Mouse (Mus musculus): Measurements from ENCODE around the gene Grid1.

Gene Grid1

DNA sequence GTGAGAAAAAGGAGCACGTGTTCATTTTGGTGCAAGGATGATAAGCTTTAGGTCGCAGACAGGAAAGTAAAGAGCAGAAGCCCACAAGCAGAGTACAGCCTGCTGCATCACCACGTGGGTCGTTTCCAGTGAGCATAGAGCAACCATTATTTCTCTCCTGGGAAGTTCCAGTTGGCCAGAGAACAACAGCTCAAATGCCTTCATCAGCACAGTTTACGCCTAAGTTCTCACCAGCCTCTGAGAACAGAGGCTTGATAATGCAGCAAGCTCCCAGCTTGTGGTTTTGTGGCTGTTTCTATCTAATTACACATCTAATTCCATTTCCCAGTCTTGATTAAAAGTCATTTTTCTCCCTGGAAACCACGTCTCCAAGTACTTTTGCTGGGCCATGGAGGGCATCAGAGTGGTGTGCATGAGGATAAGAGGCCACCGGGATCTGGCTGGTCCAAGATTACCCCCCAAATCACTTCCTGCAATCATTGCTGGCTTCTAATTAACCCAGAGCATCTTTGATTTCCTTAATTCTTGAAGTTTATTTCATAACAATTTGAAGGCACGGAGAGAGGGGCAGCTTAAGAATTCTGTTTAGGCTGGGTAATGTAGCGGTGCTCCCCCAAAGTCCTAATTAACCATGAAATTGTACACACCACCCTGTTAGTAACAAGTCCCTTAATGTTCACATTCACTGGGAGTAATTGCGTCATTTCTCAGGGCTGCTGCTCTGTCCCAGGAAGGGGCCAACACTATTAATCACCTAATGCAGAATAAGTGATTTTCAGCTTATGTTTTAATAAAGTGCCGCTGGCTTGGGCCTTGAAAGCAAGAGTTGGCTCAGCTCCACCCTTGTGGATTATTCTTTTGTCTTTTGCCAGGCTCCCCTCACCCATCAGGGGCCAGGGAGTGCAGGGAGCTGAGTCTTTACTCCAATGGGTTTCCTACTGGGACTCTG lies 292.7 kb downstream of the Grid1 start:
- in situ Hi-C loops (cut with MseI, MboI): no loop called here

DNA sequence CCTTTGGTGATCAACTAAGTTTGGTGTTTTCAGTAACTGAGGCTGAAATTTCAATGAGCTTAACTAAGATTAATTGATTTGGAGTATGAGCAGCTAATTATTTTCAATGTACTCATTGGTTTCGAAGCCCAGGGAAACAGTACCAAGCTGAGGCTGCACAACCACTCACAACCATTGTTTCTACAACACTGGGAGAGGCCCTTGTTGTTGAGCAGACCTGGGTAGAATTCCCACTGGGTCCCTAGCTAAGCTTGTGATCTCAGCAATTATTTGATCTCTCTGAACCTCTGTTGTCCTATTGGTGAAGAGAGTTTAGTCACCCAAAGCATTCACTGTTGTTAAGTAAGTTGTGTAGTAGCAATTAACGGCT lies 293.4 kb downstream of the Grid1 start:
- in situ Hi-C loops (cut with MseI, MboI): no loop called here

DNA sequence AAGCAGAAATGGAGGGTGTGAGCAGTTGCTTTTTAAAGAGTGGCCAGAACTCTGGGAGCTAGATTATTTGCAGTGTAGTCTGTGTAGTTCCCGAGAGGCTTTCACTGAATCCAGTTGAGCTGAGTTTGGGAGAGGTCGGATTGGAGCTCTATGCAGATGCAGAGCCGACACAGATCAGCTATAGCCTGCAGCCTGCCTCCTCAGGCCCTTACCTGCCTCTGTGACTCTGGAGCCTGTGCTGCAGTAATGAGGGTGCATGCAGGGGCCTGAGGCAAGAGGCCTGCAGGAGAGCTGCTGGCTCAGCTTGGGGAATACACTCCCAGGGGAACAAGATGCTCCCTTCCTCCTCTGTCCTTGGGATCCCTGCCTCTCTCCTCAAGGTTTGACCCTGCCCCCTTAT lies 296.0 kb downstream of the Grid1 start:
- in situ Hi-C loops (cut with MseI, MboI): no loop called here

DNA sequence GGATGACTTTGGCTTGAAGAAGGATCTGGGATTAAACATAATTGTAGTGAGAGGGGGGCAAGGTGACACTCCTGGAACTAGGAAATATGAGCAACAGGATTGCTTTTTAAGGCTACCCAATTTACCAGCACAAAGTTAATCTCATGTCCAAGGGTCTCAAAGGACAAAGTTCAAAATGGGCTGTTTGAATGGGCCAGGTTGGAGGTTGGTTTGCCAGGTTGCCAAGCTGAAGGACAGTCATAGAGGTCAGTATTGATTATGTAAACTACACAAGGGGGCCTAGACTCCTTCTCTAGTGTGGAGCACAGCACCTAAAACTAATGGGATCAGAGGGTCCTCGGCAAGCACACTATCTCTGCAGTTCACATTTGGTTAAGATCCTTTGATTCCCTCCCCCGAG lies 300.2 kb downstream of the Grid1 start:
- in situ Hi-C loops (cut with MseI, MboI): no loop called here

DNA sequence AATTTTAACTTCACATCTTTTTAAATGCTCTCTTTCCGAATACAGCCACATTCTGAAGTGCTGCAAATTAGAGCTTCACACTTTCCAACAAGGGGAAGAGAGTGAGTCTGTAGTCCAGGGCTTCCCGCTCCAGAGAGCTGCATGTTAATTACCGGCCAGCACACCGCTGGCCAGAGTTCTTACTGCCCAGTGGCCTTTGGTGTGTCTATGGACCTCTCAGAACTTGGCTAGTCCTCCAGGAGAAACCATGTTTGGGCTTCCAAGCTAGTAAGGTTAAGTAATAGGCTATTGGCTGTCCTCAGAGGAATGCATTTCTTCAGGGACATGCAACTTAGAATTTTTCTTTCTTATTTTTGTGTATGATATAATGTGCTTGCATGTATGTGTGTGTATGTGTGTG lies 301.0 kb downstream of the Grid1 start:
- in situ Hi-C loops (cut with MseI, MboI): no loop called here

DNA sequence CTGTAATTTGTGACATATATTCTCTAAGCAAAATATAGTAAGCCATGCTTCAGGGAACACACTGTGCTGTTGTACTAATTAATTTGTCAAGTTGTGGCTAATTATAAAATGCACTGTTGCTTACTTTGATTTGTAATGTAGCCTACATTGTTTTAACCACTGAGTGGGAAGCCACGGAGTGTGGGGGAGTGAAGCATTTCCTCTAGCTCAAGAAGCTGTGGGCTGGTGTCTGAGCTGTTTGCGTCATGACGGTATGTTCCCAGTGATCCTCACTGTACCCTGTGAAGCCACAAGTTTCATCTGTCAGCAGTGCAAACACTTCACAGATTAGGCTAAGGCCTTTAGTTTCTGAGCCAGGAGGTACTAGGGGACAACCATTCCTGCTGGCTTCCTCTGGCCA lies 302.2 kb downstream of the Grid1 start:
- in situ Hi-C loops (cut with MseI, MboI): no loop called here

DNA sequence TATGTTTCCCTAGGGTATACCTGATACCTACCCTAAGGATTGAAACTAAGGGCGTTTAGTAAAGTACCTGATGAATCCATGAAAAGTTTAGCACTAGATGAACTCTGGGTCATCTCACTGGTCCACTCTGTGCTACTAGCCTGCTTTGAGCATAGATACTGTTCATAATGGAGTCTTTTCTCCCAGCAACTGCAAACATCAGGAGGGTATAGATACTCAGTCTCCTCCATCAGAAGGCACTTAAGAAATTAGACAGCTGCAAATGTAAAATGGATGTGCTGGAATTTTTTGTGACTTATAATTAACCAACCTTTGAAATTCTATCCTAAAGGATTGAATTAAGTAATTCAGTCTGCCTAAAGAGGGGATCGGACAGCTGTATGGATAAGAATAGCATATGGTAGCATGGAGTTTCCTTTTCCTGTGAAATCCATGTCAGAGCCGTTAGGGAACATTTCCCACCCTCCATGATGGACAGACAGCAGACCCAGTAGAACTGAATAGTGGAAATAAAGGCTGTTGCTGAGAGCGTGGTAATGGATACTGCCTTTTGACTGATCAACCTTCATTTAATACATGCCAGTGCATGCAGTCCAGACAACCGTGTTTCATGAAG lies 303.5 kb downstream of the Grid1 start:
- in situ Hi-C loops (cut with MseI, MboI): no loop called here

DNA sequence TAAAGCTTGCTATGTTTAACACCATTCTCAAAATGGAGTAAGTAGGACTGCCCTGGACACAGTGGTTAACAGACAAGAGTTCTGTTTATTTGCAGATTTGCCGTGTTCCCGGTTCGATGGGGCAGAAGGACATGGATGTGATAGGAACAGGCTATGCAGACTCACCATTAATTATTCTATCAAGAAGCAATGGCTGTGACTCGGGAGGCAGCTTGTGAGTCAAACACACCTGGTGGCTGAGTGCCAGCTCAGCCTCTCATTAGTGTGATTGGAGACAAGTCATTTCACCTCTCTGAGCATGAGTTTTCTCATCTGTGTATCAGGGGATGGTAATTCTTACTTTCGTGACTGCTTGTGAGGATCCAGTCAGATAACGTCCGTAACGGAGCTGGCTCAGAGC lies 307.7 kb downstream of the Grid1 start:
- in situ Hi-C loops (cut with MseI, MboI): no loop called here

DNA sequence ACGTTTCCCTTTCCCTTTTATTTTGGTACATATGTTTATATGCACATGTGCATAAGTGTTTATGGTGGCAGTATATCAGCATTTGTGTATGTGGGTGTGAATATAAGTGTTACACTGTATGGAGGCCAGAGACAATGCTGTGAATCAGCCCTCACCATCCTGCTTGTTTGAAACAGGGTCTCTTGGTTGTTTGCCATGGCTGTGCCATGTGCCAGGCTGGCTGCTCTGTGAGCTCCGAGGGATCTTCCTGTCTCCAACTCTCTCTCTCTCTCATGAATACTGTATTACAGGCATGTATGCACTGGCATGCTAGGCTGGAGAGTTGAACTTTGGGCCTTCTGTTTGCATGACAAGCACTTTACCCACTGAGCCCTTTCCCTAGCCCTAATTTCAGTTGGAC lies 315.1 kb downstream of the Grid1 start:
- in situ Hi-C loops (cut with MseI, MboI): no loop called here

DNA sequence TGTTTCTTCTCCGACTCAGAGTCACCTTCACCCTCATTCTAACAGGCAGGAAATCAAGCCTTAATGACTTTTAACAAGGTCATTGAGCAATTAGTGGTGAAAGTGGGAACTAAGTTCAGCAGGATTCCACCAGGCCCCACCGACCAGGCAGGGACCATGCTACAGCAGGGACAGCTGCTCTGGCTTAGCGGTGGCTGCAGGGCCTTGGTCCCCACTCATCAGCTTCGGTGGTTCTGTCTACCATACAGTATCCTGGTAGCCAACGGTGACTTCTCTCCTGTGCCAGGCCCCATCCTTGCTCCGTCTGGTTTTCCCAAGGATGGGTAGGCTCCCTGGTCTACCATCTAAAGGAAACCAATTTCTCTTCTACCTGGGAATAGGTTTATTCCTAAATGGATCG lies 318.2 kb downstream of the Grid1 start:
- in situ Hi-C loops (cut with MseI, MboI): no loop called here

DNA sequence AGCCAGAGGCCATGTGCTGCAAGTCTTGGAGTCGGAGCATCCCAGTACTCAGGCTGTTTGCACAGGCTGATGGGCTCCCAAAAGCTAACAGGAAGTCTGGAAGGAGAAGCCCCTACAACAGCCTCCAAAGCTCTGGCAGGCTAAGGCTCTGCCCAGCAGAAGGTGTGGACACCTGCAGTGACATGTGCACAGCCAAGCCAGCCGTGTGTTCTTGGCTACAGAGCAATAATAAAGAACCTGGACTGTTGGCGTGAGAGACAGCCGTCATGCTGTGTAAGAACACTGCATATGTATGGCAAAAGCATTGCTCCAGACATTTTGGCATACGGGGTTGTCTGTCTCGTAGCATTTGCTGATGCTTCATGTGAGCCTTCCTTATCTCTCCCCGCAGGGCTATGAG lies 319.9 kb downstream of the Grid1 start:
- in situ Hi-C loops (cut with MseI, MboI): no loop called here

DNA sequence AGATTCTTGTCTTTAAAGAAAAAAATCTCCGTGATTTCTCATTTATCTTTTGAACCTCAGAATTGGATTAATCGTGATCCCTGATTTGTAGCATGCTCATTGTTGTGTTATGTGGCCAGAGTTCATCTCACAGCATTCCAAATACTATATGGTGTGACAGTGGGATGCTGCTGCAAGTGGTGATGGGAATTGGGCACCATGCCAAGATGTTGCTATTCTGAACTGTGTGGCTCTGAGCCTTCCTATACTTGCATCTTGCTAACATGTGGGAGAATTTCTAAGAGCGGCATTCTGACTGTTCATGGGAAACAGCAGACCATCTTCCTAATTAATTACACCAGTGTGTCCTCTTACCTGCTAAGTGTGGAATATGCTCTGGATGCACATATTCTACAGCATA lies 332.5 kb downstream of the Grid1 start:
- in situ Hi-C loops (cut with MseI, MboI): no loop called here

DNA sequence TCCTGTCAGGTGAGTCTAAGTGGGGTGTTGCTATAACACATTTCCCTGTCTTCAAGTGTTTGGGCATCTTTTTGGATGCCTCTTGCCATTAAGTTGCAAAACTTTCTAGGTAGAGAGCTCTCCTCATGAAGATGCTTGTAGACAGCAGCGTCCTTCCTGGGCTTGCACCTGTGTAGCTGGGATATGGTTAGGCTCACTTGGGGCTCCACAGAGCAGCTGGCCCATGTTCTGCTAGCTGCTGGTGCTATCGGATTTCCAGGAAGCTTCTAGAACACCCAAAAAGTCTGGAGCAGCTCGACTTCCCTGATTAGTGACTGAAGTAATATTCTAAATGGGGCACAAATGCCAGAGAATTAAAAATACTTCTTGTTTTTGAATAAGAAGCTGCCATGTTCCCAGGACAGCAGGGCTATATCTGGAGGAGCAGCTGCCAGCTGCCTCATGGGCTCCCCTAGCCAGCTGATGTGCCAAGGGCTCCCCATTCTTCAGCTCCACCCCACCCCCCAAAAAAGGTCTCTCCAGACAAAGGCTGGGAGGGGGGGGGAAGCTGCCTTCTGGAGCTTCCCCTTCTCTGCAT lies 333.9 kb downstream of the Grid1 start:
- in situ Hi-C loops (cut with MseI, MboI): no loop called here

DNA sequence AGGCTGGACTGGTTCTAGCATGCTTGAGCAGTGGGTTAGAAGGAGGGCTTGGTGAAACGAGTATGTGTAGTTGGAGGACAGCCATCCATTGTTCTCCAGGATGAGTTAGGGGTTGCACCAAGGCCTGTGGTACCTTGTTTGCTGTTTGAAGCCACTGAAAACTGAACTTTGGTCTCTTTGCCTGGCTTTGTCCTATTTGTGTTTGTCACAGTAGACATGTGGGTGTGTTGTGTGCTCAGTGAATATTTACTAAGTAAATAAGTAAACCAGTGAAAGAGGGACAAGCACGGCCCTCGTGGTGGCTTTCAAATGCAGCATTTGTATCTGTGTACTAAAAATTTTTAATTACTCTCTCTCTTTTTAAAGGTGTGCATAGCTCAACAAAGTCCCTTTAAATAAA lies 334.5 kb downstream of the Grid1 start:
- in situ Hi-C loops (cut with MseI, MboI): no loop called here

DNA sequence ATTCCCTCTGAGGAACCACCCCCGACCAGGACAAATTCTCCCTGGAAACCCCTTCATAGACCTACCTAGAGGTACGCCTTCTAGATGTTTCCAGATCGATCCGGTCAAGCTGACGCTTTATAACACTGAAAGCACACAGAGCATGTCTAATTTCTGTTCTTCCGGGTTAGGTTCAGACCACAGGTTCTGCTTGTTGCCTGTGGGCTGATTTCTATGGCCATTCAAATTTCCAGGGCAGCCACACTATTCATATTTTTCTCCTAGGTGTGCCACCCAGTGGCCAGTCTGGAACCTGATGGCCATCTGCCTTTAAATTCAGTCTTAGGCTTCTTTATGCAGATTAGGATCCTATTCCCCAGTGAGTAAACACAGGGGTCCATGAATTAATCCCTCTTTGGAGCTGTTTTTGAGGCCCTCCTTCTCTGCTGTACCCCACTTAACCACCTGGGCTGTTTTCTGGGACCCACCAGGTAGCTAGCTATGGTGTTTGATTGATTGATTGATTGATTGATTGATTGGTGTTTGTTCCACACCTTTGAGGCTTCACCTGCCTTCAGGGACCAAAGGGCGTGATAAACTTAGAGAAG lies 337.3 kb downstream of the Grid1 start:
- in situ Hi-C loops (cut with MseI, MboI): no loop called here

DNA sequence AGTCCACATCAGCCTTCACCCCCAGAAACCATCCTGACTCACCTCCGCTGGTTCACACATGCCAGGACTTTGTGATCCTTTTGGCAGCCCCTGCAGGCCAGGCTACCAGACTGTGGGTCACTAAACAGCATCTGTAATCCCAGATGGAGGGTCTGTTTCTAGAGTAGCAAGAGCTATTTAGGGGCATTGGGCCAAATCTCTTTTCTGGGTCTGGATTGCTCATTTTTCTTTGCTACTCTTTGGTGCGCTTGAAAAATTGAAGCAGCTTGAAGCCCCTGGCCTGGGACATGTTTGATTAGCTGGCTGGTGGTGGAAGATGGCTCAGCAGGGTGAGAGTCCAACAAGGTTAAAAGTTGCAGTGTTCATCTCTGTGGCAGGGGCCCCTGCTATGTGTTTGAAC lies 339.4 kb downstream of the Grid1 start:
- in situ Hi-C loops (cut with MseI, MboI): no loop called here

DNA sequence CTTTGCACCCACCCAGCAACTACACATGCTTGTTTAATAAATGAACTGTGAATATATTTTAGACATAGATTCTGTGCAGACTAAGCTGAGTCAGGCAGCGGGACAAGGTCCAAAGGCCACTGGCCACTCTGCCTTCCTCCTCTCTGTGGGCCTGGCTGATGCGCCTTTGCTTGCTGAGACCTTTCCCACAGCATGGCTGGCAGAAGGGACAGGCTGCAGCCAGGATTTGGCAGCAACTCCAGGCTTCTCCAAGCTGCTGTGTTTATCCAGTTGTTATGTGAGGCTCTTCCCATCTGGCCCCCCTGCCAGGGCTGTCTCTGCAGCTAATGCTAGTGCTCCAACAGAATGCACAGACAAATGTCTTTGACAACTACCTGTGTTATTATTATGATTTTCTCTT lies 347.5 kb downstream of the Grid1 start:
- in situ Hi-C loops (cut with MseI, MboI): no loop called here

DNA sequence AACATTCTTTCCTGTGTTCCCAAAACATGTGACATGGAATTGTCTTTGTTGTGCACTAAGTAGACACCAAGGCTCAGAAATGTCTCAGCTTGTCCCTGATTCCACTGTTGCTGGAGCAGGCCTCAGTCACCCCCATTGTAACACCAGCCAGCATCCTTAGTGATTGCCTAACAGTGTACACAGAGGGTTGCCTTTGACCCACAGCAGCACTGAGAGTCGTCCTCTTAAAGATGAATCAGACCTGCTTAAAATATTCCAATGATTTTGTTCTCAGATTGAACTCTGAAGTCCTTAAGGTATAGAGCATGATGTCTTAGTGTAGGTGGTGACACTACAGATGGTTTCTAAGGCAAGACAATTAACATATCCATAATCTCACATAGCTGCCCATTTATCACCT lies 354.0 kb downstream of the Grid1 start:
- in situ Hi-C loops (cut with MseI, MboI): no loop called here

DNA sequence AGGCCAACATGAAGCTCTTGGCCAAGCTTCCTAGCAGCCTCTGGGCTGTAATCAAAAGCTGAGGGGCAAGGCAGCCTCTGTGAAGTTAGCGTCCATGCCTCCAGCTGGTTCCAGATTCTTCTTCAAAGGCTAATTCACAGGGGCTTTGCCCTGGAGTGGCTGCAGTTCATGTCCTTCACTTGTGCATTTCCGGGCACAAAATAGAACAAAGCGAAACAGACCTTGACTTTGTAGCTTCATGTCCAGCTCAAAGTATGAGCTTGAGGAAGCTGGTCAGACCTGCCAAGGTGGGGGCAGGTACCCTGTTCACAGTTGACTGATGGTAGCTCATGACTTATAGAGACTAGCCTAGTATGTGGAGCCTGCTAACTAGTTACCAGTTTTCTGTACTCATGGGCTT lies 356.1 kb downstream of the Grid1 start:
- in situ Hi-C loops (cut with MseI, MboI): no loop called here

DNA sequence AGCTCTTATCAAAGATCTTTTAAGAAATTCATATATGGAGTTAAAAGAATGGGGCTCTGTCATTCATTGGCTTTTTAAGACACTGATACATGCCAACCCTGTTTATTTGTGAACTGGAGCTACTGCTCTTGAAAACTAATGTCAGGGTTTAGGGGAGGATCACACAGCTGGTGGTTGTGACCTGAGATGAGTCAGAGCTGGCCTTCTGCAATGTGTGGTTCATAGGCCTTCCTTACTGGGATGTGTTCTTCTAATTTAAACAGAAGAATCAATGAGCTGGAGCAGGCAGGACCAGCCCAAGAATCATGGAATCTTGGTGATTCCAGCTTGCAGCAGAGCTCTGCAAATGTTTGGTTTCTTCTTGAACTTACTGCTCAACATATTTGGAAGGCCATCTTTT lies 359.2 kb downstream of the Grid1 start:
- in situ Hi-C loops (cut with MseI, MboI): no loop called here

DNA sequence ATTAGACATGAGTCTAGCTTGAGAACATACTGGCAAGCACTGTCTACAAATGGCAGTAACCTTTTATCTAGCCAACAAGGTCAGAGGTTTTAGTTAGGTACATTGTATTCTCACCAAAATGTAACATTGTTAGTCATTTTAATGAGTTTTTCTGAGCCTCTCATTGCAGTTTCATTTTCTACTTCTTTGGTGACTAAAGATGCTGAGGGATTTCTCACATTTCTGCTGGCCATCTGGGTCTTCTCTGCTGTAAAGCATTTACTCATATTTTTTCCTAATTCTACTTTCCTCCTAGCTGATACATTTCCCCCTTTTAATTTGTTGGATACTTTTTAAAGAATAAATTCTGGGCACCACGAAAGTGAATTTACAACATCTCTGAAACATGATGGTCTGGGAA lies 365.5 kb downstream of the Grid1 start:
- in situ Hi-C loops (cut with MseI, MboI): no loop called here

DNA sequence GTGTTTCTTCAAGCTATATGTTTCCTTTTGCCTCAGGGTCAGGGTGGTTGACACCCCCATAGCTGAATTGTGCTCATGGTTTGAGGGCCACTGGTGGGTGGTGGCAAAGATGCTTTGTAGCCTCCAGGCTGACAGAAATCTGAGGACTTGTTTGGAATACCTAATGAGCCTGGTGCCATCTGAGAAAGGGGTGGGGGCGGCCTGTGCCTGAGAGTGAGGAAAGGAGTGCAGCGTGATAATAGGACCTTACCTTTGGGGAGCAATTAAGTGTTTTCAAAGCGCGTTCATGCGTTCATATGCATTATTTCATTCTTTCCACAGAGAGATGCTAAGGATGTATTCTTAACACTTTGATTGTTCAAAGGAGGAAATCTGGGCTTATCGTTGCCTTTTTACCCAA lies 372.3 kb downstream of the Grid1 start:
- in situ Hi-C loops (cut with MseI, MboI): no loop called here

DNA sequence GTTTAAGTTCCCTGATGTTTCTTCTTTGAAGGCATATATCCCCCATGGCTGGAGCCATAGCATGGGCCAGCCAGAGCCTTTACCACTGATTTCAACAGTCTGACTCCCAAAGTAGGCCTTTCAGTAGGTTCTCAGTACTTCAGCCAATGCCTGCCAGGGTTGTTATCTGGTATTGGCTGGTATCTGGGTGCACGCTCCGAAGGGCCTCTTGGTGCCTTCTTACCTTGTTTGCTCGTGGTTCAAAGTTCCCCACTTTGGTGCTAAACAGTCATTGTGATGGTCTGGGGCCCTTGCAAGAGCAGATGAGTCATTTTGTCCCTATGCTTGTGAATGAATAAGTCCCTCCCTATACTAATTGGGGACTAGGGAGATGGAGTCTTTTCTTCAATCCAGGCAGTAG lies 377.5 kb downstream of the Grid1 start:
- in situ Hi-C loops (cut with MseI, MboI): no loop called here
